Mouse (Mus musculus) testis, postnatal 10 days (tissue): Measurements from ENCODE around the gene Foxn2.
A peak's percentile ranks its signal among the peaks of the same experiment; 100 is the strongest.
"Not testable (repeated sequence)": the region's sequence is repeated elsewhere in the genome, so short reads cannot be mapped to it uniquely, and the experiment has no call there.

Source experiments
- DNase-seq: peaks from one replicate; pipeline ENCODE4 v3.0.0; 2021; ENCODE audit warnings: low spot score

The Foxn2 gene

DNA sequence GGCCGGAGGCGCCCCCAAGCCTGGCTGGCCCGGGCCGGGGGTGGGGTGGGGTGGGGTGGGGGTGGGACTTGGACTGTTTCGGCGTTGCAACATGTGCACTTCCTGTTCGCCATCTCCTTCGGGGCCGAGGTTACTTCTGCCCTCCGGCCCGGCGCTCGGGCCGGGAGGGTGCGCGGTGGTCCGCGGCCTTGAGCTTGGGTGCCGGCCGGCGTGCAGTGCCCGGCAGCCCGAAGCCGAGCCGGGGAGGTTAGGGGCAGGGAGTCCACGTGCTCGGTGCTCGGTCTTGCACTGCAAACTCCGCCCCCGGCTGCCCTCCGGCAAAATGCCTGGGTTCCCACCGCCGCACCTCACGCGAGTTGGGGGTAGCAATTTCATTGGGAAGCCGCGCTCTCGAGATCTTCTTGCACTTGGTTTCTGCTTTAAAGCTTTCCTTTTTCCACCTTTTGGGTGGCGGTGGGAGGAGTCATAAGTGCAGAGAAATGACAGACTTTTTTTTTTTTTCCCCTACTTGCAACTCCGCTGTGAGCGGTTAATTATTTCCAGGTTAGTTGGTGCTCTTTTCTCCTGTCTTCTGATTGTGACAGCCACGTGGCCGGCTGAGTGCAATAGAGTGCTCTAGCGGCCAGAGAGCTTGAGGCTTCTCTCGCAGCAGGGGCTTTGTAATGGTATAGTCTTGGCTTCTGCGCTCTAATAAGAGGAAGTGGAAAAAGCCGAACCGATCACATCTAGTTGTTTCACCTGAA lies 1.1 kb downstream of the Foxn2 start:
- DNase-seq, result peak; percentile 81

DNA sequence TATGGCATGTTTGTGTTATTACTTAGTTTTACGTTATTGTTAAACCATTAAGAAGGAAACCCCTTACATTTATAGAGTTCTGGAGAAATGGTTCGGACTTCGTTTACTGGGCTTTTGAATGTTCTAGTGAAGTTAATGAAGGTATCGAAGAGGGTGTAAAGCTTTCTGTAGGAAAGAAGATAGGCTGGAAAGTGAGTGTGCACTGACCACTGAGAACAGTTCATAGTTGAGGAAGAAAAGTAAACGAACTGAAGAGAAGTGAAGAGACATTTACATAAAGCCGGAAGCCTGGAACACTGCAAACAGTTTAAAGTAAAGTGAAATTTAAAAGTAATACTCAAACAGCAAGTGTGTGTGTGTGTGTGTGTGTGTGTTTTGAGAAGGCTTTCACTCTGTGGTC lies 2.1 kb downstream of the Foxn2 start:
- DNase-seq, result no peak

DNA sequence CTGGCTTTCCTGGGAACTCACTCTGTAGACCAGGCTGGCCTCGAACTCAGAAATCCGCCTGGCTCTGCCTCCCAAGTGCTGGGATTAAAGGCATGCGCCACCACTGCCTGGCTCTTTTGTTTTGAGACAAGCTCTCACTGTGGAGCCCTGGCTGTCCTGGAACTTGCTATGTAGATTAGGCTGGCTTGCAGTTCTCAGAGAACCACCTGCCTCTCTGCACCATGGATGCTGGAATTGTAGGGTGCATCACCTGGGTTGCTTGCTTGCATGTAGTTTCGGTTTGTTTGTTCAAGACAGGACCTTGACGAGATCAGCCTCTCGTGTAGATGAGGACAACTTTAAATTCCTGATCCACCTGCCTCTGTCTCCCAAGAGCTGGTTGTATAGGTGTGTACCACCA lies 2.7 kb downstream of the Foxn2 start:
- DNase-seq, result no peak

DNA sequence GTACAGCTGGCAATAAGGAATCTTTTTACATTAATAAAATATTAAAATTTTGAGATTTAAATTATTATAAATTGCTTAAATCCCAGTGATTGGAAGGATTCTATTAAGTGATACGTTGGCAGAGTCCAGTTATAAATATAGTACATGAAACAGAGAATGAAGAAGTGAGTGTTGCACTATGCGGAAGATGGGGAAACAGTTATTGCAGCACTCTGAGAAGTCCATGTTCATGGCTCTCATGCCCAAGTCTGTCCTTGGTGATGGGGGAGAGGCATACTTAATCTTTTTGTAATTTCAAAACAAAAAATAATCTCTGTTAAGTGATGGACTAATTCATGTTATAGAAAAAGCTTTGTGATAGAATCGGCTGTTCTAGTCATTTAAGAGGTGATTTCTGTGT lies 17.6 kb downstream of the Foxn2 start:
- no peak for DNase-seq

DNA sequence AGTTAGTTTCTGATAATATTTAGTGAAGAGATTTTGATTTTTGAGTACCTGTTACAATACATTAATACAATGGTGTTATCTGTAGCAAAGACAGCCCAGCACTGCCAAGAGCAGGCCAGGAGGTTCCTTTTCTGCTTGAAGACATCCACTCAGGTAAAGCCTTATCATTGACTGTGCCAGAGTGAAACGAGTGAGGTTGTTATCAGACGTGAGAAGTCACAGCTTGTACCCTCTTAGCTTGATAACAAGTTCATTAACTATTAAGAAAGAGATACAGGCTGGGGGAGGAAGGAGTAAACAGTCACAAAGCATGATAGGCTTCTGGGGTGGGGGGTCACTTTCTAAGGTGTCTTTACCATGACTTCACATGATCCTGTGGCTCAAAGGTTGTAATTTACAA lies 19.0 kb downstream of the Foxn2 start:
- DNase-seq, result no peak

DNA sequence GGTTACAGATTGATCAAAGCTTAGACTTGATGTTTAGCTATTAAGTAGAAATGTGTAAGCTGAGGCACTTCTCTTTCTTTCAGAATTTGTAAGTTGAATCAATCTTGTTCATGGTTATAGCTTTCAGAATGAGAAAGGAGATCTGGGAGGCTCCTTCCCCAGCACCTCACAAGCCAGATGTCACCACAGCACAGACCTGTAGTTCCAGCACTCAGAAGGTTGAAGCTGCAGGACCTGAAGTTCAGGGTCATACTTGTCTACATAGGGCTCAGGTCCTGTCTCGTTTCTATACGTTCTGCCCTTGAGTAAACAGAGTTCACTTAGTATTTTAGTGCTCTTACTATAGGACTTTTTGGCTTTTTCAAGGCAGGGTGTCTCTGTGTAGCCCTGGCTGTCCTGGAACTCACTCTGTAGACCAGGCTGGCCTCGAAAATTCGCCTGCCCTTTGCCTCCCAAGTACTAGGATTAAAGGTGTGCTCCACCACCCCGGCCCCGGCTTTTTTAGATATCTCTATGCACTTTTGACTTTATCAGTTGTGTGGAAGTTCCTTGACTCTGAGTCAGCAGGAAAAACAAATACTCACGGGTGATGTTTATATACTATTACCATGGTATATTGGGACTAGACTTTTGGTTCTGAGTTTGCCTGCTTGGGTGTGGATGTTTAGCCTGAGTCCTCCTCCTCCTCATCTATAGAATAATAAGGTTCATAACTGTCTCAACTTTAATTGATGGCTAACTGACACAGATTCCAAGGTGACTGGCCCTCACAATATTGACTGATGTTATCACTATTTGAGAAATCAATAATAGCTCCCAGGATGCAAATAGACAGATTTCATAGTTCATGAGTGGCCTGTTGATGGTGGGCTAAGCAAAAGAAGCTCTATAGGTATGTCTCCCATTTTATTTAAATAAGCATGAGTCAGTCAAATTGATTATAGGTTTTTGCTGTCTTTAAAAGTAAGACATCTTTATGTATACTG lies 19.7 kb downstream of the Foxn2 start:
- no peak for DNase-seq

DNA sequence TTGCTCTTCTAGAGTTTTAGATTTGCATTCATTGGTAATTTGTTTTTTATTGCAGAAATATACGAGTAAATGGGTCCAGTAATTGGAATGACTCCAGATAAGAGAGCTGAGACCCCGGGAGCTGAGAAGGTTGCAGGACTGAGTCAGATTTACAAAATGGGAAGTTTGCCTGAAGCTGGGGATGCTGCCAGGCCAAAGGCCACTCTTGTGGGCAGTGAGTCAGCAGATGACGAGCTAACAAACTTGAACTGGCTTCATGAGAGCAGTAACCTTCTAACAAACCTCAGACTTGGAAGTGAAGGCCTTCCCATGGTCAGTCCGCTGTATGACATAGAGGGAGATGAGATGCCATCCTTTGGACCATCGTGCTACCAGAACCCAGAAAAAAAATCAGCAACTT lies 22.1 kb downstream of the Foxn2 start:
- DNase-seq, result no peak

DNA sequence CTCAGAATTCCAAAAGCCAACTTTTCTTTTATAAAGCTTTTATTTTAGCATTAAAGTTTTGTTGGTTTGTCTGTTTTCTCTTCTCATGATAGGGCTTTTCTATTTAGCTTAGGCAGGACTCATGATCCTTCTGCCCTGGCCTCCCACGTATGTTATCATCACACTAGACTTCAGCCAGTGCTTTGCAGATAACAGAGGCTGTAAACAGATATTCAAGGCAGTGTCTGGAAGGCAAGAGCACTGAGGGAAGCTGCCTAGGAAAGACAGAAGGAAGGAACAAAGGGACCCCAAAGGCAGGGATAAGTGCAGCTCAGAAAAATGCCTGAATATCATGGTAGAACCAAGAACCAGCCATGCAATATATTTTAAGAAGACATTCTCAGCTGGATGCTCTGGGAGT lies 26.1 kb downstream of the Foxn2 start:
- DNase-seq, result no peak

DNA sequence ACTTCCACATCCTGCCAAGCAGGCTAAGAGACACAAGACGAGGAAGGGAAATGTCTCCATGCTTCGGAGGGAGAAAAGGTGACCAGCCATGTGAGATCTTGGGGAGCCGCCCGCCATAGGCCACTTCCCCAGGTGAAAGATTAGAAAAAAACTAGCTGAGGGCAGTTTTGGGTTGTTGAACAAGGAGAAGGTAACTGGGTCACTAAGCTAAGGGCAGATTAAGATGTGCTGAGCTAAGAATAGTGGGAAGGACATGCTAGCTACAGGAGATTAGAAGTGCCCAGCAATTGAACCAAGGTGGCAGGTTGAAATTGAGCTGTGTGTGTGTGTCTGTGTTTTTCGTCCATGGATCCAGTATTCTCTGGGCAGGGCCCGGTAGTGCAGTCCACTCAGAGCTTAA lies 27.2 kb downstream of the Foxn2 start:
- no peak for DNase-seq

DNA sequence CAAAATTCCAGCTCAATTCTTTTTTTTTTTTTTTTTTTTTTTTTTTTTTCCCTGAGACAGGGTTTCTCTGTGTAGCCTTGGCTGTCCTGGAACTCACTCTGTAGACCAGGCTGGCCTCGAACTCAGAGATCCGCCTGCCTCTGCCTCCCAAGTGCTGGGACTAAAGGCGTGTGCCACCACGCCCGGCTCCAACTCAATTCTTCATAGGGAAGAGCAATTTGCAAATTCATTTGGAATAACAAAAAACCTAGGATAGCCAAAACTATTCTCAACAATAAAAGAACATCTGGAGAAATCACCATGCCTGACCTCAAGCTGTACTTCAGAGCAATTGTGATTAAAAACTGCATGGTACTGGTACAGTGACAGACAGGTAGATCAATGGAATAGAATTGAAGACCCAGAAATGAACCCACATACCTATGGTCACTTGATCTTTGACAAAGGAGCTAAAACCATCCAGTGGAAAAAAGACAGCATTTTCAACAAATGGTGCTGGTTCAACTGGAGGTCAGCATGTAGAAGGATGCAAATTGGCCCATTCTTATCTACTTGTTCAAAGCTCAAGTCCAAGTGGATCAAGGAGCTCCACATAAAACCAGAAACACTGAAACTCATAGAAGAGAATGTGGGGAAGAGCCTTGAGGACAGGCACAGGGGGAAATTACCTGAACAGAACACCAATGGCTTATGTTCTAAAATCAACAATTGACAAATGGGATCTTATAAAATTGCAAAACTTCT lies 28.3 kb downstream of the Foxn2 start:
- DNase-seq, result not testable (repeated sequence)

DNA sequence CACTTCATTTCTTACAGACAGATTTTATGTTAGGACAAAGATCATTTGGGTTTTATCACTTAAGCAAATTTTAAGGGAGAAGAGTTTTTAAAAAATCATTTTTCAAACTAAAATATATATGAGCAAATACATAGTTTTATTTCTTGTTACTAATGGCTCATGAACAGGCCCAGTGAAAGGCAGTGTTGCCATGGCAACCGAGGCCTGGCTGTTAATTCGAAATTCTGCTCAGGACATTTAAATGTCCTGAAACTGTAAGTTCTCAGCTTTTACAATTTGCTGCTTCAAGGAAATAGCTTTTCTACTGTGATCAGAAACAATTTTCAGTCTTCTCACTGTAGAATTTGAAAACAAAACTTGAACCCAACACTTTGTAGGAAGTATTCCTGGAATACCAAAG lies 33.3 kb downstream of the Foxn2 start:
- no peak for DNase-seq

DNA sequence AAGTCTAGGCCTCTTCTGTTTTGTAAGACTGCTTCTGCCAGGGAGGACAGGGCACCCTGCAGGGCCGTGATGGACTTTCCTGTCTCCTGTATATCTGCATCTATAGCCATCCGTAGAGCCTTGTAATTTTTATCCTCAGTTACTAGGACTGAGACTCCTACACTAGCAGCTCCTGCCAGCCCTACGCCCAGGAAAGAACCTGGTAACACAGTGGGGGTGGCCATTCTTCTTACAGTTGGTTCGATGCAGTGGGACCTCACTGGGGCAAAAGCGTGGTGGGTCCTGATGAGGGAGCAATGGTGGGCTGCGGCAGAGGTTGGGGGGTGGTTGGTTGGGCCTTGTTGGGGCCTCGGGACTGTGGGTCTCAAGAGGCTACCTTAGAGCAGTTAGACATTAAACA lies 36.7 kb downstream of the Foxn2 start:
- no peak for DNase-seq

DNA sequence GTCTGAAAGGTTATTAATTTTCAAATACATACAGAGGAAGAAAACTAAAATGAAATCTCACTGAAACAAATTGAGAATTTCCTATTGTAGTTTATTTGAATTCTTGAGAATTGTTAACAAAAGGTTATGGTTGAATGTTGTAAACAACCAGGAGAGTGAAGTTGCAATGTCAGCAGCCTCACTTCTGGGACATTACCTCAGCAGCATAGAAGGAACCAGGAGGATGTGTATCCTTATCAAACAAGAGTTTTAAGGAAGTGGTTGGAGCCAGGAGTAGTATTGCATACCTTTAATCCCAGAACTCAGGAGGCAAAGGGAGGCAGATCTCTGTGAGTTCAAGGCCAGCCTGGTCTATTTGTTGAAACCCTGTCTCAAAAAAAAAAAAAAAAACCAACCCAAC lies 37.2 kb downstream of the Foxn2 start:
- DNase-seq, result no peak

DNA sequence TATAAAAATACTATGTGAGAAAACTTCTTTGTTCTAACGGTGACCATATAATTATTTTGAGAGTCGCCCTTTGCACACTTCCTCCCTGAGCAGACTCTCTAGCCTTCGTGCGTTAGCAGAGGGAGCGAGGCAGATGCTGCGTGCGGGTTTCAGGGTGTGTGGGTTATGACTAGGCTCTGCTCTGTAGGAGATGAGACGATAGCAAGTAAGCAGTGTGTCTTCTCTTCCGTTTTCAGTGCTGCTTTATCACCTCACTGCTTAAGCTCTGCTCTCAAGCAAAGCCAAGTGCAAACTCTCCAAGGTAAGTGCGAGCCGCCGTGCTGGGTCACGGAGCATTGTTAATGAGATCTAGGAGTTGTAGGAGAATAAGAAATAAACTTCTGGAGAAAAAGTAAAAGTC lies 38.5 kb downstream of the Foxn2 start:
- DNase-seq, result no peak

DNA sequence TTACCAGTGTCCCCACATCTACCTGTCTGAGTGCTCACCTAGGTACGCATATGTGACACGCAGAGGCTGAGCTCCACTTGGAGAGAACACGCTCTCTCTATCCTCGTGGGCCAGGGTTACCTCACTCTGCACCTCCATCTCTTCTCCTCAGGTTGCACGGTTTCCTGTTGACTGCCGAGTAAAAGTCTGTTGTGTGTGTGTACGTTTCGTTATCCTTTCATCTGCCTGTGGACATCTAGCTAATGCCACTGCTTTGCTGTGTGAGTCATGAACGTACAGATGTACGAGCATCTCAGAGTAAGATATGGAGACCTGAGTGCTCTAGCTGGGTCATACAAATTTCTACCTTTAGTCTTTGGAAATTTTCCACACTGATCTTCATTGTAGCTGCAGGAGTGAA lies 39.9 kb downstream of the Foxn2 start:
- DNase-seq, result no peak

DNA sequence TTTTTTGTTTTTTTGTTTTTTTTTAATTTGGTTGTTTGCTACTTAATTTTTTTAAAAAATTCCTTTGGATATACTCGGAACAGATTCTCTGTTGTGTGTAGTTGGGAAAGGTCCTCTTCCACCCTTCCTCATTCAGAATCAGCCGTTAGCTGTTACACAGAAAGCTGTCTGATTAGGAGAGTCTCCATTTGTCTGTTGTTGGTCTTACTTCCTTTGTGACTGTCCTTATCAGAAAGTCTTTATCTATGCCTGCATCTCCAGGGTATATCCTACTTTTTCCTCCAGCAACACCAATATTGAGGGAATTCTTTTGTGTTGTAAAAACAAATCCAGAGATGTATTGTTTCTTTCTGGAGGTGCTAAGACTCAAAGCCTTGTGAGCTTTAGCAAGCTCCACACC lies 40.6 kb downstream of the Foxn2 start:
- DNase-seq, result no peak

DNA sequence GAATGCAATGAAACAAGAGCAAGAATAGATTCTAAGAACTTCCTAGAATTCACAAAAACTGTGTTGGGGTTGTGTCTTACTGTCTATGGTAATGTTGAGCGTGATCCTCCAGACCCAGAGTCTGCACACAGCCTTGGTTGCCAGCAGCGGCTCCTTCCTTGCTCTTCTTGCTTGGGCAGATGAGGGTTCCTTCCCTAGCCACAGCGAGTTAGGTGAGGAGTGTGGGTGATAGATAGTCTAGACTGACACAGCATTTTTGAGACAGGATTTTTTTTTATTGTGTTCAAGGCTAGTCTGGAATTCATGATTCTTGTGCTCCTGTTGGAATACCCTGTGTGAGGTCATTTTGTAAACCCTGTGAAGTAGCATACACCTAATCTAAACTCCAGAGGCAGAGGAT lies 41.1 kb downstream of the Foxn2 start:
- no peak for DNase-seq

DNA sequence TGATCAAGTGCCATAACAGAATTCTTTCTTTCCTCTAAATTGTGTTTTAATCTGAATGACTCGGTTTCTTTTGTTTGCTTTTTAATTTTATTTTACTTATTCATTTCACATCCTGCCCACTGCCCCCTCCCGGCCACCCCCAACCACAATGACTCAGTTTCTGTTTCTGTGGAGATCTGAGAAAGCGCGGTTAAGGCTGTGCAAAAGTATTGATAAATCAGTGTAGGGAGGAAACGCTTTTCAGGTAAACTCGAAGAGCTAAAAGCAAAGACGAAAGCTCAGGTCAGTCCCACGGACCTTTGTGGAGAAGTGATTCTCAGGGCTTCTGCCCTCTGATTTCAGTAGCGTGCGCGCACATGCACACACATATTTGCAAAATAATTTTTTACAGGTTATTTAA lies 44.0 kb downstream of the Foxn2 start:
- DNase-seq, result no peak

DNA sequence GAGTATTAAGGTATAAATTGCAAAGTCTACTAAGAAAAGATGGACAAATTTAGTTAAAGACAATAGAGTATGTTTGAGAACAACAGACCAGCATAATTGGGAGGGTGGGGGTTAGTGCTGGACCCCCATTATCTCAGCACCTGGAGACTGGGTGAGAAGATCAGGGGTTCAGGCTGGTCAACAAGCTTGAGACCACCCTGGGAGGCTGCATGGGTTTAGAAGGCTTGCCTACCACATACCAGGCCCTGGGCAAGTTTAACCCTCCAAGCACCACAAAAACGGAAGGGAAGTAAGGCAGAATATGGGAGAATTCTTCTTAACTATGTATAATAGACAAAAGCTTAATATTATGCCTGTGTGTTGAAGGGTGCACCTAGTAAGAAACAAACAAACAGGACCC lies 44.4 kb downstream of the Foxn2 start:
- DNase-seq, result no peak

DNA sequence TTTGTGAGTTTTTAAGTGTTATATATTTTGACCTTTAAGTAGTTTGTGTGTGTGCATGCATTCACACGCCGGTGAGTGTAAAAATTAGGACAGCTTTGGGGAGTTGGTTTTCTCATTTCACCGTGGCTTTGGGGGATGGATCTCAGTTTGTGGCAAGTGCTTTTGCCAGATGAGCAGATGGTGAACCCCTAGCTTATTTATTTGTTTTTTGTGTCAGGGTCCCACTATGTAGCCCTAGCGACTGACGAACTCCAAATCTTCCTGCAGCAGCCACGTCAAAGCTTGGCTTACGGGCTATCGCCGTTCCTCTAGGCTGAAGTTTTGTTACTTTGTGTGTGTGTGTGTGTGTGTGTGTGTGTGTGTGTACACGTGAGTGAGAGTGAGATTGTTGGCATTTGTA lies 50.0 kb downstream of the Foxn2 start:
- no peak for DNase-seq

DNA sequence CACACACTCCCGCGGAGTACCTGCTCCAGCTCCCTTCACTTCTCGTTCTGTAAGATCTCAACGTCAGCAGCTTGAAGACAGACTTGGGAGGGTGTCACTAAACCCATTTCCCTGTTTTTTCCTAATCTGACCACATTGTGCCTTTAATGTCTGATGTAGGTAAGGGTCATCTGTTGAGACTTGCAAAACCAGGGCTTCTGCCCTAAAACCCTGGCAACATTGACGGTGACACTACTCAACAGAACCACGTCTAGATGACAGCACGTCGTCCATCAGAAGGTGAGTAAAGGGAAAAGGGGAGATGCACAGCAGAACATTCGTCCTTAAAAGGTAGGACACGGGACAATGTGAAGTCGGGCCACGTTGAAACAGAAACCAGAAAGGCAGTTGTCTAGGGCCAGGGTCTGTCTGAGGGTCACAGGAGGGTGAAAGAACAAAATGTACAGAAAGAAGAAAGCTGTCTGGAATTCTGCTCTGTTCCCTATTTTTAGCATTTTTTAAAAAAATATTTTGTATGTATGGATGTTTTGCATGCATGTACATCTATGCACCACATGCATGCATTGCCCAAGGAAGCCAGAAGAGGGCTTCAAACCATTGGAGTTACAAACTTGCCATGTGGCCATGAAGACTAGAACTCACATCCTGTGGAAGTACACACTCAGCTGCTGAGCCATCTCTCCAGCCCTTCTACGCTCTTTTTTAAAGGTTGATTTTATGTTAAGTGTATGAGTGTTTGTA lies 51.0 kb downstream of the Foxn2 start:
- peak; percentile 23 for DNase-seq

DNA sequence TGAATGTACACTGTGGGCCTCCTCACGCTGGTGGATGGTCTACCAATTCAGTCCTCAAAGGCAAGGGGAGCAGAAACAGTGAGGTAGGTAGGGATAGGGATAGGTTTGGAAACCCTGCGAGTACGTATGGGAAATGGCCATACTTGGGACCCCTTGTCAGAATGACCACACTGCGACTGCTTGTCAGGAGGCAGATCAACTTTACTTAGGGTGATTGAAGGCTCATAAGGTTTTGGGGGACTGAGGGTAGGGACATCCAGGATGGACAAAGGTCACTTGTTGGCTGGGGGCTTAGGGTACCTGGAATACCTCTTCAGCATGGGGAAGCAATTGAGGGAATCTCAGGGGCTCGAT lies 51.6 kb downstream of the Foxn2 start:
- no peak for DNase-seq
